Mouse (Mus musculus): ENCODE measurements around the gene Hdc. TPM values are rescaled to one million over a fixed set of nuclear protein-coding genes. Genes with fewer than 3 reads are reported as not detected.

Hdc gene
- total RNA-seq, 2 experiments from 2014 or later, result 0.85 to 1.5 TPM

GRCm38 (mm10) chr2:126551896-126552295 lies 67.2 kb downstream of the Hdc start:
- no peak for DNase-seq

GRCm38 (mm10) chr2:126551244-126551890 lies 67.7 kb downstream of the Hdc start:
- no peak for DNase-seq

- DNase-seq, result no peak
These were observed 69.4 kb downstream of the Hdc start for GRCm38 (mm10) chr2:126549681-126550080.

GRCm38 (mm10) chr2:126546392-126546791 lies 72.7 kb downstream of the Hdc start:
- DNase-seq, result no peak

- no peak for DNase-seq
These were observed 73.8 kb downstream of the Hdc start for GRCm38 (mm10) chr2:126545297-126545696.

Other genes starting within 250 kb of the Hdc start
- under 1 TPM; 0.49 to 0.99 TPM for gene Atp8b4, start 118.6 kb downstream of the Hdc start, total RNA-seq (2021)
- under 1 TPM in 1 of 2 experiments, not detected in 1; 0.56 TPM for gene Slc27a2, start 66.9 kb downstream of the Hdc start, total RNA-seq (2021)
- gene Gabpb1, start 57.0 kb upstream of the Hdc start, total RNA-seq (2021), result 10 to 100 TPM; 12.7 to 16.6 TPM
- gene Usp8, start 88.0 kb upstream of the Hdc start, total RNA-seq (2021), result 10 to 100 TPM; 19.8 to 24.8 TPM
- not detected for gene Usp50, start 164.2 kb upstream of the Hdc start, total RNA-seq (2021)